Mouse (Mus musculus) layer of hippocampus, postnatal 36 days (tissue): Measurements from ENCODE around the gene Plk2. TPM values are rescaled to one million over a fixed set of nuclear protein-coding genes. Genes with fewer than 3 reads are reported as not detected.

Experiments
- DNase-seq, 2 experiments: peaks; one replicate each; pipeline ENCODE4 v3.0.0; 2022
- total RNA-seq, 2 experiments: library from RNA; stranded (reverse); gene quantifications; 2 replicates each; pipeline ENCODE4 v1.2.3; 2021

The Plk2 gene
- total RNA-seq, 2 experiments from 2014 or later, result 258 to 262 TPM

DNA sequence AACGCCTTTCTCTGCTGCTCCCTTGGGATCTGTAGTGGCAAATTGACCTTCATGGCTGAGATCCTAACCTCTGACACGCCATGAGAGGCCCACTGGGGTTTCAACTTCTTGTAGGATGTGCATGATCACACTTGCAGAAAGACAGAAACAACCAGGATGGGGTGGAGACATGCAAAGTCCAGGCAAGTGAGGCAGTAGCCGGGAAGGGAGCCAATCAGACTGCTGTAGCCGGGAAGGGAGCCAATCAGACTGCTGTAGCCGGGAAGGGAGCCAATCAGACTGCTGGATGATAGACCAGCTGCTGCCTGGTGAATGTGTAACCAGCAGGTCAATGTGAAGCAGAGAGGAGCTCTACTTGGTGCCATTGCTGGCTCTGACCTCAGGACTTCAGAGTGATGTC lies 11.3 kb downstream of the Plk2 start:
- DNase-seq, result no peak

DNA sequence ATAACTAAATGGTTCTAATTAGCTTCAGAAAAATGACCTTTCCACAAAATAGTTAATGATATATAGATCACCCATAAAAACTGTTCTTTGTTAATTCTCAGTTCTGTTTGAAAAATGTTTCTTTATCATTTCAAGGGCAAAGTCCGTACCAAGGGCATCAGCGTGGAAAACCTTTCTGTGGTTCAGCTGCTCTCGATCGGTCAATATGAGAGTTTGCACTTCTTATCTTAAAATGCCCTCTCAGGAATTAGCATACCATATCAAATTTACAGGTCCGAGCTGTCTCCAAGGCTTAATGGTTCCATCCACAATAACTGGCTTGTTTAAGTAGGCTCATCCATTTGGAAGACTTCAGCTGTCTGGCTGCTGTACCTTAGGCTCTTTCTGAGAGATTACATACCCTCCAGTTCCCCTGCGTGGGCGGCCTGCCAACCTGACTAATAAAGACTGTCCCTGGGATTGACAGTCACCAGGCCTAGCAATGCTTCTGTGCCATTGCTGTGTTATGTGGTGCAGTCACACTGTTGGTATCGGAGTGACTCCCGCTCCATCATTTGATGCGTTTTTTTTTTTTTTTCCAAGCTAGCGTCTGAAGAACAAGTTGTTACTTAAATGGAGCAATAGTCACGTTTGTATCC lies 17.8 kb downstream of the Plk2 start:
- DNase-seq, result no peak

GRCm38 (mm10) chr13:110418656-110419055 lies 23.8 kb downstream of the Plk2 start:
- no peak for DNase-seq

- no peak for DNase-seq
Measured at GRCm38 (mm10) chr13:110419640-110420039, 24.8 kb downstream of the Plk2 start.

GRCm38 (mm10) chr13:110422434-110422833 lies 27.6 kb downstream of the Plk2 start:
- no peak for DNase-seq

DNA sequence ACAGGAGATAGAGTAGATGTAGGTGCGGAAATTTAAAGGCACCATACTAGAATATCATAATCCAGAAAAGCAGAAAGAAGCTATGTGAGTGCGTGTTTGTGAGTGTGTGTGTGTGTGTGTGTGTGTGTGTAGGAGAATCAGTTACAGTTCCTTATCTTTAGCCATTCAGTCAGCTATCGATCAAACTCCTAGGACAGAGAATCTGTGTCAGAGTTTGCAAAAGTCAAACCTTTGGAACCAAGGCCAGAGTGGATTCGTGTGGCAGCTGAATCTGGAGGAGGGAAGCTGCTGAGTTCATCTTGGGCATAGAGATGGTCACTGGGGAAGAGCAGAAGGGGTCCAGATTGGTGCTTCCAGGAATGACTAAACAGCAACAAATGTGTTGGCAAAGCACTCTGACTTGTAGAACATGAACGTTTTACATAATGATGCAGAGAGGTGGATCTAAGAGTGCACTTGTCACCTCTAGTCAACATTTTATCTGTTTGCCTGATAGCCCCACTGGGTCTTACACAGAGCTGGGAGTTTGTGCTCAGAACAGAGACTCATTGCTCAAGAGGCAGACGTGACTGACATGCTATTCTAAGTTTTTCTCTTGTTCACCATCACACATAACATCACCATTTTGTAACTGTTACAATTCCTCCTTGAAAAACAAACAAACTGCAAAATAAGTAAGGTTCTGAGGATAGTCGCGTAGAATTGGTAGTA lies 30.8 kb downstream of the Plk2 start:
- DNase-seq, result no peak

DNA sequence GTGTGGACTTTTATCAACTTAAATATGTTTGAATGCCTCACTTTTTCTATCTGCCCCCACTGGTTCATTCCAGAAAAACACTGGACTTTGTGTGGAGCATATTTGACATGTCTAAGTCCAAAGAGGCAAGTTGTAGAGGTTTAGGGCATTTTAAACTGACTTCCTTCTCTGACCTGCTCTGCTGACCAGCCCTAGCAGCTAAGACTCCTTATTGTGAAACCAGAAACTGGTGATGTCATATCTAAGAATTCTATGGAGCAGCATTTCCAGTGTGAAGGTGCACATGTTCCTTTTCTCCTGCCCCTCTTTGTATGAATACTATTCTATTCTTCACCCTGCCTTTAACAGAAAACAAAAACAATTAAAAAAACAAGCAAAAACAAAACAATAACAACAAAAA lies 36.5 kb downstream of the Plk2 start:
- DNase-seq, result no peak

- no peak for DNase-seq
Measured at GRCm38 (mm10) chr13:110432062-110432566, 37.3 kb downstream of the Plk2 start.

DNA sequence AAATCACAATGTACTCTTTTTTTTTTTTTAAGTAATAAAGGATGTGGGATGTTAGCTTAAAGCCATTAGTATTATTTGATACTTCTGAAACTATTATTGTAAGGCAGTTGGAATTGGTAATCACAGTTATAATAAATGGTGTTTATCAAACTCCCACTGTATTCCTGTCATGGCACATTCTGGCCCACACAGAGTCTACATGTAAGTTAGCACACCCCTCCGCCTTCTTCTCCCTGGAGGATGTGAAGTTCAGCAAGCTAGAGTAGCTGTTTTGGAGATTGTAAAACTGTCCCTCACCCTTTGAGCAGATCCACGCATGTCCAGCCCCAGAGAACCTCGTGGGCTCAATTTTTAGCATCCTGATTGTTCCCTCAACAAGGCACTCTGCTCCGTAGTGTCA lies 37.8 kb downstream of the Plk2 start:
- no peak for DNase-seq

DNA sequence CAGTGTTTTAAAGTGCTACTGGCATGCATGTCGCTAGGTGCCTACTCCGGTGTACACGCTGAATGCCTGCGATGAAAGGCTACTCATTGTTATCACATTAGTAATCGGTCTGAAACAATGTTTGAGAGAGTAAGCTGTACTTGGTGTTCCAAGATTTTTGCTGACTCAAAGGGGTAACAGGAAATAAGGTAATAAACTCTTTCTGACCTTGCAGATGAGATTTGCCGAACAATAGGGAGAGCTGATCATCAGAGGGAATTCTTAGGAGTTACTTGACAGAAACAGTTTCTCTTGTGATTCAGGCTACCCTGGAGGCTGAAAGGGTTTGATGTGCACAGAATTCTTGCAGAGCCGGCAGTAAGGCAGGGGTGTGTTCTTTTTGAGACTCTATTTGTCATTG lies 41.8 kb downstream of the Plk2 start:
- no peak for DNase-seq

GRCm38 (mm10) chr13:110438624-110439023 lies 43.8 kb downstream of the Plk2 start:
- peak; percentile 20 to 28 for DNase-seq

DNA sequence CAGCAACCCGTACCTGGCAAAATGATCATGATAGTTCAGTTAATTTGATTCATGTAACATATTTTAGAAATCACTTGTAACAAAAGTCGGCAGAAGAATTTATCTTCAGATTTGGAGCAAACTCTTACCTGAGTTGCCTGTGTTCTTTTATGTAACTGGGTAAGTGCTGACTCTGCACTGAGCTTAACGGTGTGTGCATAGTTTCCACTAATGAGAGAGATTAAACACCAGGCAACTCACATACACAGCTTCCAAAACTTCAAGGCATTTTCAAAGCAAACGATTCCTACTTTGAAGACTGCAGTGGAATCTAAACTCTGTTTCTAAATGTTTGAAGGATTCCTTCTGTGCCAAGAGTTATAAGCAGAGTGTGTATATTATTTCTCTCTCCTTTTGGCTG lies 49.5 kb downstream of the Plk2 start:
- DNase-seq, result no peak

DNA sequence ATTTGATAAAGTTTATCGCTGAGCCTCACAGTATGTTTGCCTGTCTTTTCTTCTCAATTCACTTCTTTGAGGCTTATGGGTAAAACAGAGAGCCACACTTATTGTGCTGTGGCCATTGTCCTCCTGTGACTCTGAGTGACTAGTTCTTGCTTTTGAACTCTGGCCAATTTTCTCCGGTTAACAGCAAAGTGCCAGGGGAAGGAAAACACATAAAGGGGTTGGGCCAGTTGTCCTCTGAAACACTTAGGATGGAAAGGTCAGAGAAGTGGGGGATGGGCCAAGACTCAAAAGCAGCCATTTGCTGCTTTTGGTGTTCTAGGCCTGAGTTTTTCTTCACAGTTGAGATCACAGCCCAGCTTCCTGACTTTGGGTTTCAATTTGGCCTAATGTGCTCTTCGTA lies 50.0 kb downstream of the Plk2 start:
- DNase-seq, result no peak

DNA sequence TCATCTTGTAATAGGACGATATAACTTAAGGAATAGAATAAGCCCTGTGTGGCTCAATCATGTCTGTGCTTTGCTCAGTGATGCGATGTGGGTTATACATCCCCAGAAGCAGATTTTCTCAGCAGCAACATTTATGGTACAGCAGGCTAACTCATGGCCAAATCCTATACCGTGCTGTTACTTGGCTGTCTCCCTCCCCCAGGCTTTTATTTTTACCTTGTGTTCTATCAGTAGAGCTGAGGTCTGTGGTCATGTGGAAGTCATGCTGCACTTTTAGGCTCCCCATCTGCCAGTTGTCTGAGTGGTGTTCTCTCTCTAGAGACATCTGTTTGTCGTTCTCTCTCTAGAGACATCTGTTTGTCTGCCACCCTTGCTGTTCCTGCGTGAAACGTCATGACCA lies 51.6 kb downstream of the Plk2 start:
- DNase-seq, result no peak

DNA sequence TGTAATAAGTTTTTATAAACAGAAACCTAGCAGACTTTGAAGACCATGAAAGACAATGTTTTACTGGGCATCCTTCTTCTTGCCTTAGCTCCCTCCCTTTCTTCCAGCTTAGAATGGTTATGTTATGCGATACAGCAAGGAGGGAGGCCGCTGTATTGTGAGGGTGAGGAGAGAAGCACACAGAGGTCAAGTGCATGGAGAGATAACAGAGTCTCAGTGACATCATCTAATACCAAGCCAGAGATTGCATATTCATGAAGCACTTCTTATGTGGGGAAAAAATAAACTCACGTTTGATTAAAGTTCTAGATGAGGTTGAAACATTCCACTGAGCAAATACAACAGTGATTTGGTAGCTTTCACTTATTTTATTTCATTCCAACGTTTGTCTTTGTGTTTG lies 55.2 kb downstream of the Plk2 start:
- DNase-seq, result no peak

Other genes starting within 250 kb of the Plk2 start
- gene Rab3c, start 114.0 kb upstream of the Plk2 start, total RNA-seq, result 100 to 1,000 TPM; 176 to 187 TPM
- gene Gapt, start 37.8 kb upstream of the Plk2 start, total RNA-seq, result not detected